Mouse (Mus musculus): Measurements from ENCODE around the gene Slc5a9.
"Not testable (repeated sequence)": the region's sequence is repeated elsewhere in the genome, so short reads cannot be mapped to it uniquely, and the experiment has no call there.

Gene Slc5a9

GRCm38 (mm10) chr4:111902775-111903174 lies at the start of gene Slc5a9:
Slc5a9 (minus strand) TSS chr4:111902918.
- DNase-seq (ENCODE audit: low spot score) = no peak

GRCm38 (mm10) chr4:111919092-111919491 lies 16.4 kb upstream of the Slc5a9 start, which contains the start of gene Skint8:
Skint8 (plus strand) TSS chr4:111919392.
- no peak for DNase-seq (ENCODE audit: low spot score)

- DNase-seq (ENCODE audit: low spot score) = peak; percentile 8
Measured at GRCm38 (mm10) chr4:111907926-111908325, 5.2 kb upstream of the Slc5a9 start.

- no peak for DNase-seq (ENCODE audit: low spot score)
Measured at GRCm38 (mm10) chr4:111901473-111901872, 1.2 kb downstream of the Slc5a9 start.

GRCm38 (mm10) chr4:111900491-111900890 lies 2.2 kb downstream of the Slc5a9 start:
- DNase-seq (ENCODE audit: low spot score) = not testable (repeated sequence)

- DNase-seq (ENCODE audit: low spot score) = no peak
Measured at GRCm38 (mm10) chr4:111898566-111898965, 4.2 kb downstream of the Slc5a9 start.

- DNase-seq (ENCODE audit: low spot score) = no peak
Measured at GRCm38 (mm10) chr4:111897755-111898154, 5.0 kb downstream of the Slc5a9 start.

- no peak for DNase-seq (ENCODE audit: low spot score)
Measured at GRCm38 (mm10) chr4:111892138-111892537, 10.6 kb downstream of the Slc5a9 start.

GRCm38 (mm10) chr4:111886607-111887006 lies 16.1 kb downstream of the Slc5a9 start:
- peak; percentile 71 for DNase-seq (ENCODE audit: low spot score)

- peak; percentile 48 for DNase-seq (ENCODE audit: low spot score)
Measured at GRCm38 (mm10) chr4:111886018-111886417, 16.7 kb downstream of the Slc5a9 start.

GRCm38 (mm10) chr4:111883543-111883942 lies 19.2 kb downstream of the Slc5a9 start:
- no peak for DNase-seq (ENCODE audit: low spot score)

- DNase-seq (ENCODE audit: low spot score) = no peak
Measured at GRCm38 (mm10) chr4:111880112-111880875, 22.4 kb downstream of the Slc5a9 start.

- no peak for DNase-seq (ENCODE audit: low spot score)
Measured at GRCm38 (mm10) chr4:111867743-111868401, 34.8 kb downstream of the Slc5a9 start.

GRCm38 (mm10) chr4:111866701-111867100 lies 36.0 kb downstream of the Slc5a9 start:
- DNase-seq (ENCODE audit: low spot score) = no peak

GRCm38 (mm10) chr4:111852626-111853025 lies 50.1 kb downstream of the Slc5a9 start:
- no peak for DNase-seq (ENCODE audit: low spot score)

GRCm38 (mm10) chr4:111838882-111839281 lies 63.8 kb downstream of the Slc5a9 start:
- no peak for DNase-seq (ENCODE audit: low spot score)

Data from left cerebral cortex, adult 11 months (tissue).